Mouse (Mus musculus) ES-Bruce4 (cell line): ENCODE results near the gene Dusp5.
A peak's percentile ranks its signal among the peaks of the same experiment; 100 is the strongest.

Experiments
- CTCF ChIP-seq: IDR thresholded peaks from one replicate; pipeline ENCODE4 v1.8.1; 2011; ENCODE audit warnings: low read depth, low read length
- EP300 ChIP-seq: IDR thresholded peaks from 2 replicates; pipeline ENCODE4 v1.6.1; 2011; ENCODE audit warnings: low read depth, low read length; ENCODE audit not compliant: insufficient read depth
- POLR2A ChIP-seq: IDR thresholded peaks from one replicate; pipeline ENCODE4 v1.8.1; 2011; ENCODE audit warnings: low read length; ENCODE audit not compliant: insufficient read depth

DNA sequence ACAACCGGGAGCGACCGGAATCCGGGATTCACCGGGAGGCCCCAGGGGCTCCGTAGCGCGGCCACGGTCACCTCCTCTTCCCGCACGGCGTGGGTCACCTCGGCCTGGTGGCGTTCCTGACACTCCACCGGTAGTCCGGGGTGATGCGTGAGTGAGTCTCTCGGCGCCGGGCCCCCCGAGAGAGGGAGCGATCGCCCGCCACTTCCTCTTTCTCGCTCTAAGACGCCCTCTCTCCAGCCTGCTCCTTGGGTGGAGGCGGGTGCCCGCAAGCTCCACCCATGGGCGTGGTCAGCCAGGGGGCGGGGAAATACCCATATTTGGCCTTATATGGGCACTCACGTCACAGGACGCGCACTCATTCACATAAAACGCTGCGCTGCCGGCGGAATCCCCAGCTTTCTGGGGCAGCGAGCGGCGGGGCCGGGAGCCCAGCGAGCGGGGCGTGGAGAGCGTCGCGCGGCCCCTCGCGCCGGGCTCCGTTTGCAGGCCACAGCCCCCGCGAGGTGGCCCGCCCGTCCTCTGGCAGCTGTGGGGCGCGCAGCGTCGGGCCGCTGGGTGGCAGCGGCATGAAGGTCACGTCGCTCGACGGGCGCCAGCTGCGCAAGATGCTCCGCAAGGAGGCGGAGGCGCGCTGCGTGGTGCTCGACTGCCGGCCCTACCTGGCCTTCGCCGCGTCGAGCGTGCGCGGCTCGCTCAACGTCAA lies at the start of gene Dusp5:
- TF ChIP-seq CTCF: no peak
- peak; percentile 38 for TF ChIP-seq POLR2A
- no peak for TF ChIP-seq EP300
